ENCODE assay signal across 8 mouse cellular contexts in the genomic region with DNA sequence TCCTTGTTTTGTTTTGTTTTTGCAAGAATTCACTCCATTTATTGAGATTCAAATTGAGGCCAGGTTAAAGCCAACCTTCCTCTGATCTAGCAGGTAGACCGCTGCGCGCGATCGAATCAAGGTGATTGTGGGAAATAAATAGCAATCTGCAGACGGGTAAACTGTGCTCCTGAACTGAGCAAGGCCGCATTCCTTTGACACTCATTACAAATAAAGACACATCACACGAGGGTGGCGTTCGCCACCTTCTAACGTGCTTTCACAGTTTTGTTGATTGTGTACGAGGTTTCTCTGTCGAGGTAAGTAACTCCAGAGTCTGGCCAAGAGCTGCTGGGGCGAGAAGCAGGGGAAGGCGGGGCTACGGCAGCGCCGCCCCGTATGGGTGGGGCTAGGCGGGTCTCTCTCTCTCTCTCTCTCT. TPM values are rescaled to one million over a fixed set of nuclear protein-coding genes. Genes with fewer than 3 reads are reported as not detected.
DNase-seq lines count a peak whose midpoint lies in the region; ATAC-seq and TF ChIP-seq lines count a peak whose summit lies in the region.

No protein-coding gene starts in this region.

- no peak for TF ChIP-seq CTCF in heart, postnatal 0 days (IDR thresholded peaks at IDR 0.05; ENCODE audit: low read depth)

- no peak for DNase-seq in heart, postnatal 36 days
- DNase-seq in heart, postnatal 0 days (ENCODE audit: low spot score) = no peak
- DNase-seq in limb, embryonic 11.5 days (ENCODE audit: low spot score) = peak; percentile 57
- no peak for DNase-seq in left cerebral cortex, postnatal 10 days (ENCODE audit: extremely low spot score in 1 of 2, low spot score in 2 of 2)
- DNase-seq in right cerebral cortex, postnatal 10 days (ENCODE audit: low spot score in 2 of 2) = no peak

- peaks cover 3% of the 10 kb centered on the region; the same call in 1 of the 2 replicates for H3K27me3 ChIP-seq in heart, embryonic 15.5 days
- no peaks in the 10 kb centered on the region for H3K27me3 ChIP-seq in heart, postnatal 0 days (ENCODE audit: control insufficient read depth, insufficient read depth, low read length)
- no peaks in the 10 kb centered on the region for H3K27me3 ChIP-seq in limb, embryonic 11.5 days (ENCODE audit: control insufficient read depth, insufficient read depth, low read length)
- 0 out of 2 replicates have a peak, but pooled peaks cover 4% of the 10 kb centered on the region for H3K27me3 ChIP-seq in midbrain, embryonic 13.5 days

- H3K4me3 ChIP-seq in heart, embryonic 15.5 days = peak overlapping the region; percentile 21
- H3K4me3 ChIP-seq in heart, postnatal 0 days (ENCODE audit: low read depth, low read length) = no peak overlapping the region
- peak overlapping the region; percentile 5; the same call in 1 of the 2 replicates for H3K4me3 ChIP-seq in limb, embryonic 11.5 days (ENCODE audit: low read depth, low read length)
- H3K4me3 ChIP-seq in midbrain, embryonic 13.5 days (replicated peaks) = peak overlapping the region; percentile 20

- H3K9me3 ChIP-seq in heart, embryonic 15.5 days (replicated peaks) = no peaks in the 10 kb centered on the region
- H3K9me3 ChIP-seq in heart, postnatal 0 days (replicated peaks; ENCODE audit: control insufficient read depth, low read length) = no peaks in the 10 kb centered on the region; the same call in 1 of the 2 replicates
- no peaks in the 10 kb centered on the region for H3K9me3 ChIP-seq in limb, embryonic 11.5 days (ENCODE audit: control insufficient read depth, low read length)
- peaks cover 3% of the 10 kb centered on the region; the same call in 1 of the 2 replicates for H3K9me3 ChIP-seq in midbrain, embryonic 13.5 days

- H3K9ac ChIP-seq in heart, embryonic 15.5 days = 0 out of 2 replicates have a peak overlapping the region, but pooled peaks have one; percentile 17
- H3K9ac ChIP-seq in heart, postnatal 0 days (replicated peaks; ENCODE audit: low read depth, low read length) = no peak overlapping the region
- no peak overlapping the region for H3K9ac ChIP-seq in limb, embryonic 11.5 days (ENCODE audit: low read length)
- no peak overlapping the region for H3K9ac ChIP-seq in midbrain, embryonic 13.5 days (replicated peaks)

- no peak for ATAC-seq in heart, embryonic 15.5 days (replicated peaks; ENCODE audit: insufficient number of reproducible peaks, insufficient read depth, low FRiP score, low read depth)
- ATAC-seq in heart, postnatal 0 days (ENCODE audit: insufficient read depth, low read depth) = no peak
- ATAC-seq in limb, embryonic 11.5 days (ENCODE audit: insufficient number of reproducible peaks, low FRiP score, low TSS enrichment, low read depth) = no peak
- ATAC-seq in midbrain, embryonic 13.5 days = 0 out of 2 replicates have a peak, but pooled peaks have one; percentile 56
- no peak for ATAC-seq in CD4-positive, CD25-positive, alpha-beta regulatory T cell, adult 4 months

- H3K36me3 ChIP-seq in heart, embryonic 15.5 days = no peaks in the 10 kb centered on the region
- H3K36me3 ChIP-seq in heart, postnatal 0 days (replicated peaks; ENCODE audit: control insufficient read depth, insufficient read depth, low read length) = no peaks in the 10 kb centered on the region
- H3K36me3 ChIP-seq in limb, embryonic 11.5 days (ENCODE audit: control insufficient read depth, insufficient read depth, low read length) = no peaks in the 10 kb centered on the region
- no peaks in the 10 kb centered on the region for H3K36me3 ChIP-seq in midbrain, embryonic 13.5 days

- WGBS in heart, embryonic 15.5 days = under 1% methylated on average over 20 of the region's 20 CpGs
- WGBS in heart, postnatal 0 days = 3% methylated on average over 20 of the region's 20 CpGs
- under 1% methylated on average over 20 of the region's 20 CpGs for WGBS in limb, embryonic 11.5 days
- 1% methylated on average over 19 of the region's 20 CpGs for WGBS in midbrain, embryonic 13.5 days

- peaks cover 8% of the 10 kb centered on the region; the same call in 1 of the 2 replicates for H3K4me1 ChIP-seq in heart, embryonic 15.5 days (replicated peaks)
- H3K4me1 ChIP-seq in heart, postnatal 0 days (ENCODE audit: control insufficient read depth, insufficient read depth) = no peaks in the 10 kb centered on the region
- 0 out of 2 replicates have a peak, but pooled peaks cover 2% of the 10 kb centered on the region for H3K4me1 ChIP-seq in limb, embryonic 11.5 days (ENCODE audit: control insufficient read depth, insufficient read depth, low read length)
- peaks cover 16% of the 10 kb centered on the region for H3K4me1 ChIP-seq in midbrain, embryonic 13.5 days (replicated peaks)

- TF ChIP-seq EP300 in heart, postnatal 0 days (IDR thresholded peaks at IDR 0.05; ENCODE audit: low read depth) = no peak

- intact Hi-C loops in heart, postnatal 36 days (cut with DNase I) = no loop called here
- intact Hi-C loops in left cerebral cortex, postnatal 10 days (cut with DNase I) = no loop called here

- no peak overlapping the region for H3K27ac ChIP-seq in heart, embryonic 15.5 days
- H3K27ac ChIP-seq in heart, postnatal 0 days (ENCODE audit: low read depth) = no peak overlapping the region
- no peak overlapping the region for H3K27ac ChIP-seq in limb, embryonic 11.5 days (replicated peaks; ENCODE audit: low read depth, low read length)
- no peak overlapping the region for H3K27ac ChIP-seq in midbrain, embryonic 13.5 days

- peak overlapping the region; percentile 57 for H3K4me2 ChIP-seq in heart, embryonic 15.5 days
- H3K4me2 ChIP-seq in heart, postnatal 0 days (ENCODE audit: low read depth, low read length) = peak overlapping the region; percentile 42
- H3K4me2 ChIP-seq in limb, embryonic 11.5 days (ENCODE audit: low read depth, severe bottlenecking) = peak overlapping the region; percentile 44
- peak overlapping the region; percentile 54 for H3K4me2 ChIP-seq in midbrain, embryonic 13.5 days (replicated peaks)

RNA-seq across cellular contexts. Expression of gene Klhdc7a, which starts 17.4 kb away (rescaled TPM):
- polyA plus RNA-seq in heart, embryonic 15.5 days (2015; fragmentation: Nextera tagmentation; extraction: Ambion mirVana) = 0.13 and 0.76 TPM in 2 replicates
- total RNA-seq in heart, postnatal 36 days (2021) = 1 to 10 TPM in 1 of 2 experiments, under 1 TPM in 1; 0.95 to 1.7 TPM
- total RNA-seq in heart, postnatal 0 days (2014; rRNA removed; ENCODE audit: low replicate concordance) = 0.08 and 0.54 TPM in 2 replicates
- 0.05 and 0.07 TPM in 2 replicates for polyA plus RNA-seq in heart, postnatal 0 days (2015; fragmentation: Nextera tagmentation; extraction: Ambion mirVana)
- 0.04 TPM in 1 of 2 replicates, not detected in the other for polyA plus RNA-seq in limb, embryonic 11.5 days (2014; fragmentation: Nextera tagmentation; extraction: Ambion mirVana)
- polyA plus RNA-seq in midbrain, embryonic 13.5 days (2015; fragmentation: Nextera tagmentation; extraction: Ambion mirVana) = 0.46 and 0.58 TPM in 2 replicates
- total RNA-seq in left cerebral cortex, postnatal 10 days (2021) = 1 to 10 TPM in 1 of 2 experiments, under 1 TPM in 1; 0.99 to 1.1 TPM
- polyA plus RNA-seq in CD4-positive, CD25-positive, alpha-beta regulatory T cell, adult 4 months (2017; shearing (Covaris generic)) = under 1 TPM in 1 of 2 experiments, not detected in 1; 0.04 TPM
